Mouse (Mus musculus) adrenal gland, postnatal 36 days (tissue): ENCODE data around the gene Hpse2. TPM values are rescaled to one million over a fixed set of nuclear protein-coding genes. Genes with fewer than 3 reads are reported as not detected.
A peak's percentile ranks its signal among the peaks of the same experiment; 100 is the strongest.

ENCODE experiments used
- DNase-seq, 2 experiments: peaks; one replicate each; pipeline ENCODE4 v3.0.0; 2021; ENCODE audit warnings: mixed read lengths in 1 of 2
- total RNA-seq, 2 experiments: library from RNA; stranded (reverse); gene quantifications; 2 replicates each; pipeline ENCODE4 v1.2.3; 2021

The Hpse2 gene
- total RNA-seq, 2 experiments from 2014 or later: not detected

GRCm38 (mm10) chr19:43174812-43175211 lies 213.3 kb downstream of the Hpse2 start:
- DNase-seq: no peak

- DNase-seq: no peak
These were observed 232.1 kb downstream of the Hpse2 start for GRCm38 (mm10) chr19:43156085-43156484.

GRCm38 (mm10) chr19:43155582-43155981 lies 232.6 kb downstream of the Hpse2 start:
- DNase-seq: no peak

- DNase-seq: no peak
These were observed 240.3 kb downstream of the Hpse2 start for GRCm38 (mm10) chr19:43147901-43148300.

GRCm38 (mm10) chr19:43146820-43147219 lies 241.3 kb downstream of the Hpse2 start:
- DNase-seq: no peak

GRCm38 (mm10) chr19:43141646-43142045 lies 246.5 kb downstream of the Hpse2 start:
- no peak for DNase-seq

GRCm38 (mm10) chr19:43109796-43110195 lies 278.4 kb downstream of the Hpse2 start:
- no peak for DNase-seq

GRCm38 (mm10) chr19:43096915-43097314 lies 291.2 kb downstream of the Hpse2 start:
- no peak for DNase-seq

- no peak for DNase-seq
These were observed 300.9 kb downstream of the Hpse2 start for GRCm38 (mm10) chr19:43087216-43087615.

GRCm38 (mm10) chr19:43064155-43064554 lies 324.0 kb downstream of the Hpse2 start:
- no peak for DNase-seq

GRCm38 (mm10) chr19:43044506-43044905 lies 343.6 kb downstream of the Hpse2 start:
- DNase-seq: no peak

GRCm38 (mm10) chr19:43042721-43043120 lies 345.4 kb downstream of the Hpse2 start:
- DNase-seq: no peak

- DNase-seq: no peak
These were observed 345.9 kb downstream of the Hpse2 start for GRCm38 (mm10) chr19:43042211-43042610.

- DNase-seq: no peak
These were observed 351.8 kb downstream of the Hpse2 start for GRCm38 (mm10) chr19:43036381-43036780.

GRCm38 (mm10) chr19:43027305-43027704 lies 360.9 kb downstream of the Hpse2 start:
- DNase-seq: peak; percentile 30 to 46

GRCm38 (mm10) chr19:43022611-43023173 lies 365.5 kb downstream of the Hpse2 start:
- DNase-seq: no peak

- DNase-seq: no peak
These were observed 369.4 kb downstream of the Hpse2 start for GRCm38 (mm10) chr19:43018792-43019191.

GRCm38 (mm10) chr19:42996406-42996805 lies 391.7 kb downstream of the Hpse2 start:
- DNase-seq: no peak

- no peak for DNase-seq
These were observed 399.3 kb downstream of the Hpse2 start for GRCm38 (mm10) chr19:42988833-42989232.

GRCm38 (mm10) chr19:42986315-42986701 lies 401.8 kb downstream of the Hpse2 start:
- no peak for DNase-seq

GRCm38 (mm10) chr19:42985372-42986314 lies 402.5 kb downstream of the Hpse2 start:
- DNase-seq: no peak

GRCm38 (mm10) chr19:42980537-42980936 lies 407.6 kb downstream of the Hpse2 start:
- no peak for DNase-seq

- DNase-seq: no peak
These were observed 410.2 kb downstream of the Hpse2 start for GRCm38 (mm10) chr19:42977938-42978337.

GRCm38 (mm10) chr19:42973740-42974139 lies 414.4 kb downstream of the Hpse2 start:
- no peak for DNase-seq
